Mouse (Mus musculus) cortical plate, adult 2 months (tissue): ENCODE measurements around the gene Esf1.

ENCODE experiments used
- CTCF ChIP-seq: fragments of 200-500 bp; IDR thresholded peaks from 2 replicates; pipeline ENCODE4 v1.5.1; 2011; ENCODE audit warnings: mild to moderate bottlenecking, control low read depth, low read length; ENCODE audit not compliant: insufficient read depth; ENCODE audit errors: extremely low read depth
- POLR2A ChIP-seq: fragments of 200-500 bp; IDR thresholded peaks from 2 replicates; pipeline ENCODE4 v1.6.1; 2011; ENCODE audit warnings: mild to moderate bottlenecking, low read length, control low read depth; ENCODE audit not compliant: insufficient read depth; ENCODE audit errors: extremely low read depth

- TF ChIP-seq CTCF, result no peak
- TF ChIP-seq POLR2A, result peak; percentile 93
Observed at GRCm38 (mm10) chr2:140170127-140170802, at the start of gene Esf1, which contains the start of gene Ndufaf5.
